Mouse (Mus musculus) urinary bladder, postnatal 4 days (tissue): ENCODE measurements around the gene Arhgap35.
"Not testable (repeated sequence)": the region's sequence is repeated elsewhere in the genome, so short reads cannot be mapped to it uniquely, and the experiment has no call there.

Experiments
- DNase-seq, 2 experiments: peaks; one replicate each; pipeline ENCODE4 v3.0.0; 2021 to 2022; ENCODE audit warnings: low spot score in 2 of 2

The Arhgap35 gene

GRCm38 (mm10) chr7:16606808-16607207 is 8.0 kb downstream of the Arhgap35 start:
- not testable (repeated sequence) for DNase-seq

DNA sequence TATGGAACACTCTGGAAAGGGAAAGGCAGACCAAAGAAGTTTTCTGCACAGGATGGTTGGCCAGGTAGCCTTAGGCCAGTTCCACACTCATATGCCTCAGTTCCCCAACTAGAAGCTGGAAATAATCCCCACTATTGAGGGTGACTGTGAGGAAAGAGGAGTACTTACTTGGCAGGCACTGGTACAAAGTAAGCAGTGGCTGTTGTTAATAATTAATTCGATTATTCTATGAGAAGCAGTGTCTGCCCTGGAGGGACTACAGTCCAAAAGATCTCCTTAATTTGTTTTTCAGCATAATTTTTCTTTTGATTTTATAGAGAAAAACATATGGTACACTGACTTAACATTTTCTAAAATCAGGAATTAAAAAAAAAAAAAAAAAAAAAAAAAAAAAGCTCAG is 10.7 kb downstream of the Arhgap35 start:
- no peak for DNase-seq

DNA sequence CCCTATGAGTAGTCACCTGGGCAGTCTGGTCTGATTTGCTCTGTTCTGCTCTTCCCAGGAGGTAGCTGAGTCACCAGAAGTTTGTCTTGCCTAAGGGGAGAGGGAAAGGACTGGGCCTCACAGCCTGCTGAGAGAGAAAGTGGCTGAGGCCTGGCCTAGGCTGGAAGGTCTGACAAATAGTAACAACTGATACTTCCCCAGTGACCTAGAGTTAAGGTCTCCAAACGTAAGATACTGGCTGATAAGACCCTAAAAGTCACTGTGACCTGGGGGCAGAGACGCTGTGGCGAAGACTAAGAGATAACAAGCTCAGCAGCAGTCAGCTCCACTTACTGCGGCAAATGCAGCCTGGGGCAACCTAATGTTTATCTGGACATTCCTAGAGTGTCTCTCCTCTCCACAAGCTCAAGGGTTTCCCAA is 13.1 kb downstream of the Arhgap35 start:
- DNase-seq, result no peak

DNA sequence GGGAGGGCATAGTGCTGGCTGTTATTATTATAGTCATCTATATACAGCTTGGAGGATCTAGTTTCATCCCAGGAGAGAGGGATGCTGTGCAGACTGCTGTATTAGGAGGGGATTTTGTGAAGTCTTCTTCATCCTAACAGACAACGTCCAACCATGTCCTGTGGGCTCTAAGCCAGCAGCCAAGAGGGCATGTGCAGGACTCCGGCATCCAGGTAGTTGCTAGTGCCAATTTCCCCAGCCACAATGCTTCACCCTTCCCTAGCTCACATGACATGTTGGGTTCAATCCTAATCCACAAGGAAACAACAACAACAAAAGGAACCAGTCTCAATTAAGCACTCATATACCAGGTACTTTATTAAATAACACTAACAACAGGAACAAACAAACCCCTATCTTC is 15.8 kb downstream of the Arhgap35 start:
- DNase-seq, result no peak

DNA sequence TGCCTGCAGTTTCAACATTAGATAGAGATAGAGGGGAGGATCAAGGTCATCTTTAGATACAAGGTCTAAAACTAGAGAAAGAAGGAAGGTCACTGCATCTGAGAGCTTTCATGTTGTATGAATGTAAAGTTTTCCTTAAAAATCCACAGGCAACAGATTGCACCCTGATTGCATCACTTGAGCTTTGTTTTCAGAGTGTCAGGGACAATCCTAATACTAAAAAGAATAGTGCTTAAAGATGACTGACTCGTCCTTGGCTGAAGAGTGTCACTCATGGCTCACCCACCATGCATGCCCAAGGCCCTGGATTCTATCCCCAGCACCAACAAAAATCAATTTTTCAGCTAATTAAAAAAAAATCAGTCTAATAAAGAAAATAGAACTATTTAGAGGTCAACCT is 23.5 kb downstream of the Arhgap35 start:
- DNase-seq, result no peak

- DNase-seq, result no peak
These were observed 27.1 kb downstream of the Arhgap35 start for GRCm38 (mm10) chr7:16587649-16588048.

DNA sequence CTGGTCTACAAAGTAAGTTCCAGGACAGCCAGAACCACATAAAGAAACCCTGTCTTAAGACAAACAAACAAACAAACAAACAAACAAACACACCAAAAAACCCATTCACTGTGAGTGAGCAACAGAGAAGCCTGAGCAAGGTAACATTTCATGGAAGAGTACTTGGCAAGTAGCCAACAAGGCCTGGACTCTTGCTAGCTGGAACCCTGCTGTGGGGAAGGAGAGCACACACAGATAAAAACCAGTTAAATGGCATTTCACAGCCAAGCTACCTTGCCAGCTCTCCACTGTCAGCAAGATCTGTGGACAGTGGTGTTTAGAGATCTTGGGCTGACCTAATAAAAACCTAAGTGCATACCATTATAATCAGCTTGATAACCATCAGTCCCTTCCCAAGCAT is 30.4 kb downstream of the Arhgap35 start:
- DNase-seq, result no peak

DNA sequence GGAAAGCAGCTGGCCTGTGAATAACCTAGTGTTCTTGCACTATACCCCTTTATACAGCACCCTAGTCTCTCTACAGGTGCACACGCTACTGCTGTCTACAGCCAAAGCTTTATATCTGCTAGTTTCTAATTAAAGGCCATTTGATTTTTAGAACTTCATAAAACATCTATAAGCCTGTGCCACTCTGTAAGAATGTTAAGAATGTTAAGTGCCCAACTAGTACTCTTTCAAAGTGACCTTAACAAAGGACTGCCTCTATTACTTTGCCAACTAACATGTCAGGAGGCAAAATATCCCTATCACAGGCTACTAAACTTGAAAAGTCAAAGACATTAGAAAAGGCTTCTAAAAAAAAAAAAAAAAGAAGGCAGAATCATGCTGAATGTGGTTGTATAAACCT is 31.0 kb downstream of the Arhgap35 start:
- DNase-seq, result no peak

DNA sequence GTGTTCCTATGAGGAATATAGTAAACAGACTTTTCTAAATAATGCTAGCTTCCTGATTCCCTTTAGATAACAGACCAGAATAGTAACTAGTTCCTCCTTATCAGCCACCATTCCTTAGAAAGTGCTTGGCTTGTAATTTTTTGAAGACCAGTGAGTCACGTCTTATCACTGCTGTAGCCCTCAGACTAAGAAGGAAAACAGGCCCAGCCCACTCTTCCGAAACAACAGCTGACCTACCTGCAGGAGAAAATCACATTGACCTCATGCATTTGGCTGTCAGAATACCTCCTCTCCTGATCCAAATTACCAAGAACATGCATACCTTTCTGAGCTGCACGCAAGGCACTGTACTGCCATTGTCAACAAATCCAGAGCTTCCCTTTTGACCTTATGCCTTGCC is 32.5 kb downstream of the Arhgap35 start:
- no peak for DNase-seq

DNA sequence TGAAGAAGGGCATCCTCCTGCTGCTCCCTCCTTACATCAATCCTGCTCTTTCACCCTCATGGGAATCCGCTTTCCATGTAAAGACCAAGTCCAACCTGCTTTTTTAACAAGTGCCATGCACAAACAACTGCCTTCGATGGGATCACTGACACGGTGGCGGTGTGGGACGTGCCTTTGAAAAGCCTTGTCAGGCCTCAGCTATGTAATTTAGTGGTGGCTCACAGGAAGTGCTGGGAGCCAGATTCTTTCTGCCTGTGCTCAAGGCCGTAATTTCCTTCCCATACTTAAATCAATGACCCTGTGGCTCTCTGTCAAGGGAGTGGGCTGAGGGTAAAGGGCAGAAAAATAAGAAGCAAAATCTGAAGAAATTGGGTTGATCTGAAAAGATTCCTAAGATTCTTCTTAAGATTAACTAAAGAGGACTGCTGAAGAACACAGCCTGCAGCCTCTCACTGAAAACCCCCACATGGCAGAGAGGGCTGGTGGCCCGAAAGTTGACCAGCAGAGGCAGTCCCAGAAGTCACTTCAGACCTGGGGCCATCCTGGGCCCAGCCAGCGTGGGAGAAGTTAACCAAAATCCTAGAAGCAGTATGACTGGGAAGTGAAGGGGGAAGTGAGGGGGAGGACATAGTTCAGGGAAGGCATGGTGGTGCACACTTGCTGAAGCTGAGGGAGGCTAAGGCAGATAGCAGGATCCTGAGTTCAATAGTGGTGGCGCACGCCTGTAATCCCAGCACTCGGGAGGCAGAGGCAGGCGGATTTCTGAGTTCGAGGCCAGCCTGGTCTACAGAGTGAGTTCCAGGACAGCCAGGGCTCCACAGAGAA is 33.3 kb downstream of the Arhgap35 start:
- no peak for DNase-seq

- DNase-seq, result no peak
These were observed 38.1 kb downstream of the Arhgap35 start for GRCm38 (mm10) chr7:16576719-16577118.

- no peak for DNase-seq
These were observed 43.6 kb downstream of the Arhgap35 start for GRCm38 (mm10) chr7:16571191-16571590.

DNA sequence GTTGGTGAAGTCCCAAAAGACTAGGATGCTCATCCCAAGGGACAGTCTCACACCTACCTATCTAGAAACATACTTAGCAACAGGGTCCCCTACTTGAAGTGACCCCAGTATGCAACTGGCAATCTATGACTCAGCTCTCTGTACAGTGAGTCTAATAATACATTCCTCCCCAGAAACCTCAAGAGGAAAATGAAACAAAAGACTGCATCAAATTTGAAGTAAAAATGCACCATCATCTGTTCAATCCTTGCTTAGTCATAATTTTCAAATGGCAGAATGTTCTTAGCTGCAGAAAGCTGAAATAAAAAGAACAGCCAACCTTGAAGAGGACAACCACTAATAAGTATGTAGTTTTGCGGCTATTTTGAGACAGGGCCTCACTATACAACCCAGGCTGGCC is 44.1 kb downstream of the Arhgap35 start:
- DNase-seq, result no peak

DNA sequence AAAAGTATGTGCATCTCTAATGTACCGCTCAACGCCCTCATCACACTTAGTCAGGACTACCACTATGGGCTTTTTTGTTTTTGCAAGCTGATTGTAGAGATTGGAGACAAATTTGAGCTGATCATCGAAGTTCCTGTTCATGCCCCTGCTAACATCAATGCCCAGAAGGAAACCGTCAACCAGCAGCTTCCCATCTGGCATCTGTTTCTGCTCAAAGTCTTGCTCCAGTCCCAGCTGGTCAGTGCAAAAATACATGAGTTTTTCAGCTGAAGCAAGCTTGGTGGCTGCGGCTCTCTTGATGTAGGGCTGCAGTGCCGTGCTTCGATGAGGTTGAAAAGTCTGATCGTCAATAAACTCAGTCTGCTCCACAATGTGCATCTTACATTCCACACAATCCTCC is 50.3 kb downstream of the Arhgap35 start:
- no peak for DNase-seq

GRCm38 (mm10) chr7:16557783-16558538 is 56.8 kb downstream of the Arhgap35 start:
- no peak for DNase-seq

DNA sequence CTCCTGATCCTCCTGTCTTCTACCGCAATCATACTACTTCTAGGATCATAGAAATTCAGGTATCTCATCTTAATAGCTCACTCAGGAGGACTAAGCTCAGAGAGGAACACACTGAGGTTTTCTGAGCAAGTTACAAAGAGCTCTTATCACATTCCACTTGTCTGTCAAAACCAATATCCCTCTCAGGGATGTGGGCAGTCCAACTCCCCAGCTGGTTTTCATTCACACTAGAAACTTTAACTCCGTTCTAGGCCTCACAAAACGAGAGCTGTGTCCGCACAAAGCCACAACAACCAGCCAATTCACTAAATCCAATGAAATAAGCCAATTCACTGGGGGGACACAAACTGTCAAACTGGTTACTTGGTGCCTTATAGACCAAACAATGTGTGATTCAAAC is 57.5 kb downstream of the Arhgap35 start:
- no peak for DNase-seq

- no peak for DNase-seq
These were observed 60.6 kb downstream of the Arhgap35 start for GRCm38 (mm10) chr7:16554215-16554614.

GRCm38 (mm10) chr7:16551581-16551980 is 63.2 kb downstream of the Arhgap35 start:
- no peak for DNase-seq

DNA sequence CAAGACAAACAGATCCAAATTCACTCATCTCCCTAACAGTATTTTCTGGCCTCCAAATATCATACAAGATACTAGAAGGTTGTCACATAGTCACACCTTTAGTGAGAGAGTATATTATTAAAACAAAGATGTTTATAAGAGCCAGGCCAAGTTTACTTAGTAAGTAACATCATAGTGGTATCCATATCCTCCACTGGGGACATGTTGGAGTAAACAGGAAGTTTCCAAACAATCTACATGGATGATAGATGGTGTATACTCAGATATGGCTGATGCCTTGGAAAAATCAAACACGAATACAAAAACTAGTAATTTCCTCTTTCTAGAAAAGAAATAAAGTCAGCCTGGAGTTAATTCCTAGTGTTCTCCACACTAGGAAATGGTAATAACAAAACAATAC is 65.5 kb downstream of the Arhgap35 start:
- no peak for DNase-seq

- no peak for DNase-seq
These were observed 70.0 kb downstream of the Arhgap35 start for GRCm38 (mm10) chr7:16544770-16545169.

DNA sequence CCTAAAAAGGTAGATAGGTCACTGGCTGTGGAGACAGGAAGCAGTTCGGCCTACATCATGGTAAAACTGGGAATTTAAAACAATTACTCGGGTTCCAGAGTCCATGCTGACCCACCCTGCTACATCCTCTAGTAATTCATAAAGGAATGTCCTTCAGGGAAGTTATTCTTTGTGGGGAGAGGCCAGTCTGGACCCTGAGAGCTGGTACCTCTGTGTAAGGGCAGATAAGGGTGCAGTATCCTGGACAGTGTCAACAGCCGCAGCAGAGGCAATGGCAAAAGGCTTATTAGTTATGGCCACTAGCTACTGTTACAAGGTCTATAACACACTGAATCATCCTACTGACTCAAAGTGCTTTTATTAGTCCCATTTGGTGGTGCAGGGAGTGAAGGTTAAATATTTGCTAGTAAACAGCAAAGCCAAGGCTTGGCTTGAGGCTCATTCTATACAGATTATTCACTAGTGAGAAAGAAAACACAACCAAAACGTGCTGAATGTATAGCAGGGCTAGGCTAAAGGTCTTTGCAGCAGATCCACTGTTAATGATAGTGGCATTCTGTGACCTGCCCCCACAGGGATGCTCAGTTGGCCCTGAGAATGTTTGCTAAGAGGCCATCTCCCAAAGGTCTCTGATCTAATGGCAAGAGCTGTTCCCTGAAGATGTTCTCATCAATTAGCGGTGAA is 77.4 kb downstream of the Arhgap35 start:
- no peak for DNase-seq

DNA sequence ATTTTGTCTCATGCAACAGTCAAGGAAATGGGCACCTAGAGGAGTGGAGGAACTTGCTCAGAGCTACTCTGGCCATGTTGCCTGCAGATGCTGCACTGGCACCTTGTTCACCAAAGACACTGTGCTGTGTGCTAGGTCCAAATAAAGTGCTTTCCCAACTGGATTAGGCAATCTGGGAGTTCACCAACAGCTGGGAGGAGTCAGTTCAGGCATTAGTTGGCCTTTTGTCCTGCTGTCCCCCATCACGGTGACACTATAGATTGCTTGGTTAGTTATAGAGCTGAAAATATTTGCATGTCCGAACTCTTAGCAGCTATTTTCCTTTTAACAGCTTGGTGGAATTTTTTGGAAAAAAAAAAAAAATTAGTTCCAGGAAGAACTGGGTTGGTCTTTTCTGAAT is 88.8 kb downstream of the Arhgap35 start:
- DNase-seq, result no peak

DNA sequence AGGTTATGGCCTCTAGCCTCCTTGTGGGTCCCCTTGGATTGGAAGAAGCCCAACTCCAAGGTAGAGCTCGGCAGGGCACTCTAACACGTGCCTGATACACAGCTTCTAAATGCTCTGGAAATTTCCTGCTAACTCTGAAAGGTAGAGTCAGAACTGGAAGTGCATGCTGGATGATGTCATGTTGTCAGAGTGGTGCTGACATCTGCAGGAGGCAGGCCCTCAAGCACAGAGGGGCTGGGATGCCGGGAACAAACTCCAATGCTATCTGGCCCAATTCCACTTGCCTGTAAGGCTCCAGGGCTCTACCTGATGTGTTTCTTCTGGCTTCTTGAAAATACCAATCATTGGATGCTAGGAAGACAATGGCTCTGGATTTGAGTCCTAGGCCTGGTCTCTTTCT is 89.3 kb downstream of the Arhgap35 start:
- DNase-seq, result no peak
